Mouse (Mus musculus) forebrain, postnatal 0 days (tissue): ENCODE data around the gene Egf. TPM values are rescaled to one million over a fixed set of nuclear protein-coding genes. Genes with fewer than 3 reads are reported as not detected.

Experiments
- ATAC-seq: fragments of 200-750 bp; cut with Nextera tagmentation; 2 replicates; pipeline ENCODE4 v1.8.0; 2017; ENCODE audit warnings: mild to moderate bottlenecking, moderate library complexity
- DNase-seq: peaks from one replicate; pipeline ENCODE4 v3.0.0-alpha.2; 2015
- H3K27ac ChIP-seq: fragments of 300-500 bp; sonication (generic); 2 replicates; pipeline ENCODE4 v1.5.1; 2014; ENCODE audit warnings: low read depth, mild to moderate bottlenecking, antibody characterized with exemption, low read length, moderate library complexity, mixed read lengths
- H3K27me3 ChIP-seq: fragments of 300-500 bp; sonication (generic); 2 replicates; pipeline ENCODE4 v1.6.1; 2014; ENCODE audit warnings: mild to moderate bottlenecking, low read length, mixed read lengths; ENCODE audit not compliant: insufficient read depth
- H3K36me3 ChIP-seq: fragments of 300-500 bp; sonication (generic); 2 replicates; pipeline ENCODE4 v1.6.1; 2014; ENCODE audit warnings: mild to moderate bottlenecking, moderate library complexity; ENCODE audit not compliant: insufficient read depth
- H3K4me1 ChIP-seq: fragments of 300-500 bp; sonication (generic); 2 replicates; pipeline ENCODE4 v1.6.1; 2014; ENCODE audit warnings: antibody characterized with exemption; ENCODE audit not compliant: insufficient read depth
- H3K4me2 ChIP-seq: fragments of 300-500 bp; sonication (generic); 2 replicates; pipeline ENCODE4 v1.6.1; 2014; ENCODE audit warnings: low read depth, mild to moderate bottlenecking, moderate library complexity
- H3K4me3 ChIP-seq: fragments of 300-500 bp; sonication (generic); 2 replicates; pipeline ENCODE4 v1.5.1; 2014; ENCODE audit warnings: low read depth, low read length, mixed read lengths
- H3K9ac ChIP-seq: fragments of 300-500 bp; sonication (generic); 2 replicates; pipeline ENCODE4 v1.6.1; 2014; ENCODE audit warnings: mild to moderate bottlenecking
- H3K9me3 ChIP-seq: fragments of 300-500 bp; sonication (generic); 2 replicates; pipeline ENCODE4 v1.6.1; 2016; ENCODE audit warnings: low read length
- CTCF ChIP-seq: sonication (generic); IDR thresholded peaks from 2 replicates; pipeline ENCODE4 v1.5.1; 2016; ENCODE audit warnings: antibody characterized with exemption, control low read depth, low read depth
- WGBS: fragments of 180-500 bp; shearing (Covaris S2); extraction: QIAGEN DNeasy Blood & Tissue Kit; methylation state at CpG from one replicate; pipeline ENCODE4 v1.1.7; 2014; 5-methylcytosine and 5-hydroxymethylcytosine counted together
- microRNA-seq, 2 experiments: library from miRNA; unstranded; fragments of <30 nt; microRNA quantifications; one replicate each; pipeline ENCODE4; 2016
- polyA plus RNA-seq: library from polyadenylated mRNA; unstranded; fragments of >200 nt; fragmentation: Nextera tagmentation; extraction: Ambion mirVana; gene quantifications from 2 replicates; pipeline ENCODE4 v1.2.1, GENCODE M21; 2015
- total RNA-seq: library from RNA; depleted of rRNA; stranded (reverse); fragments of >200 nt; gene quantifications from 2 replicates; pipeline ENCODE4 v1.2.3, GENCODE M21; 2014; rRNA removed

The Egf gene
- total and polyA plus RNA-seq, 2 experiments from 2014 or later = 1.1 to 7.8 TPM

GRCm38 (mm10) chr3:129633518-129633917 lies 121.6 kb downstream of the Egf start:
- H3K4me1 ChIP-seq = no peaks in the 10 kb centered on the region
- no peak overlapping the region for H3K4me2 ChIP-seq
- DNase-seq = no peak
- no peak for TF ChIP-seq CTCF
- H3K4me3 ChIP-seq = no peak overlapping the region
- peaks cover 20% of the 10 kb centered on the region for H3K36me3 ChIP-seq
- 72% methylated on average over 8 of the region's 8 CpGs for WGBS
- no peak overlapping the region for H3K9ac ChIP-seq
- no peaks in the 10 kb centered on the region for H3K27me3 ChIP-seq
- no peak overlapping the region for H3K27ac ChIP-seq
- ATAC-seq = no peak
- no peaks in the 10 kb centered on the region for H3K9me3 ChIP-seq

- no peak overlapping the region for H3K4me3 ChIP-seq
- no peak overlapping the region for H3K27ac ChIP-seq
- TF ChIP-seq CTCF = no peak
- H3K4me1 ChIP-seq = no peaks in the 10 kb centered on the region
- ATAC-seq = no peak
- H3K36me3 ChIP-seq = peaks cover 20% of the 10 kb centered on the region
- H3K27me3 ChIP-seq = no peaks in the 10 kb centered on the region
- DNase-seq = no peak
- H3K9ac ChIP-seq = no peak overlapping the region
- no peak overlapping the region for H3K4me2 ChIP-seq
- WGBS = 91% methylated on average over 5 of the region's 5 CpGs
- no peaks in the 10 kb centered on the region for H3K9me3 ChIP-seq
Observed at GRCm38 (mm10) chr3:129631857-129632256, 123.3 kb downstream of the Egf start.

- Histone ChIP-seq H3K4me3 (no peak overlapping the region), H3K4me1 (no peaks in the 10 kb centered on the region), H3K27me3 (no peaks in the 10 kb centered on the region), H3K9ac (no peak overlapping the region), H3K36me3 (peaks cover 18% of the 10 kb centered on the region), H3K4me2 (no peak overlapping the region), H3K9me3 (no peaks in the 10 kb centered on the region), H3K27ac (no peak overlapping the region)
- TF ChIP-seq CTCF = no peak
- WGBS = 78% methylated on average over 1 of the region's 1 CpGs
- no peak for DNase-seq
- peak; percentile 42; the same call in 1 of the 2 replicates for ATAC-seq
Observed at GRCm38 (mm10) chr3:129631018-129631417, 124.1 kb downstream of the Egf start.

Small RNAs within 50 kb of the gene (microRNA-seq; reads per million reads assigned to microRNA genes)
- 0 reads per million in 2 experiments for gene Gm24515

Other genes starting within 250 kb of the Egf start
- gene Elovl6, start 223.0 kb downstream of the Egf start, total RNA-seq = 46.9 and 51.9 TPM in 2 replicates
- 28.2 and 39.1 TPM in 2 replicates for gene Elovl6, start 223.0 kb downstream of the Egf start, polyA plus RNA-seq
- gene Lrit3, start 48.7 kb upstream of the Egf start, total RNA-seq = not detected in 2 replicates
- not detected in 2 replicates for gene Lrit3, start 48.7 kb upstream of the Egf start, polyA plus RNA-seq
- 0.38 and 2.8 TPM in 2 replicates for gene Rrh, start 67.3 kb upstream of the Egf start, total RNA-seq
- 0.11 and 0.15 TPM in 2 replicates for gene Rrh, start 67.3 kb upstream of the Egf start, polyA plus RNA-seq
- 7.1 and 9.0 TPM in 2 replicates for gene Gar1, start 76.1 kb upstream of the Egf start, total RNA-seq
- 30.9 and 37.3 TPM in 2 replicates for gene Gar1, start 76.1 kb upstream of the Egf start, polyA plus RNA-seq
- gene Cfi, start 80.6 kb upstream of the Egf start, total RNA-seq = not detected in 2 replicates
- 0.24 and 0.33 TPM in 2 replicates for gene Cfi, start 80.6 kb upstream of the Egf start, polyA plus RNA-seq
- gene Pla2g12a, start 123.3 kb upstream of the Egf start, total RNA-seq = 28.4 and 28.7 TPM in 2 replicates
- 51.7 and 55.3 TPM in 2 replicates for gene Pla2g12a, start 123.3 kb upstream of the Egf start, polyA plus RNA-seq
- gene Casp6, start 146.1 kb upstream of the Egf start, total RNA-seq = 4.6 and 8.1 TPM in 2 replicates
- gene Casp6, start 146.1 kb upstream of the Egf start, polyA plus RNA-seq = 17.6 and 19.7 TPM in 2 replicates
- gene Mcub, start 214.9 kb upstream of the Egf start, total RNA-seq = 6.9 and 8.5 TPM in 2 replicates
- 10.3 and 10.9 TPM in 2 replicates for gene Mcub, start 214.9 kb upstream of the Egf start, polyA plus RNA-seq